Mouse (Mus musculus) common myeloid progenitor, adult 5-6 weeks (primary cell): Measurements from ENCODE around the gene Fam90a1b. TPM values are rescaled to one million over a fixed set of nuclear protein-coding genes. Genes with fewer than 3 reads are reported as not detected.
"Not testable (repeated sequence)": the region's sequence is repeated elsewhere in the genome, so short reads cannot be mapped to it uniquely, and the experiment has no call there.

Experiments used
- ATAC-seq: replicated peaks from 2 replicates; pipeline ENCODE4 v1.8.0; 2016; ENCODE audit warnings: low read depth, mild to moderate bottlenecking, moderate TSS enrichment, inconsistent platforms; ENCODE audit not compliant: poor library complexity, severe bottlenecking
- total RNA-seq: library from RNA; stranded (forward); fragments of 200-1000, 187-1606 nt; gene quantifications from 2 replicates; pipeline ENCODE4 v1.2.3, GENCODE M21; 2017

The Fam90a1b gene
- total RNA-seq: 0.05 TPM in 1 of 2 replicates, not detected in the other

DNA sequence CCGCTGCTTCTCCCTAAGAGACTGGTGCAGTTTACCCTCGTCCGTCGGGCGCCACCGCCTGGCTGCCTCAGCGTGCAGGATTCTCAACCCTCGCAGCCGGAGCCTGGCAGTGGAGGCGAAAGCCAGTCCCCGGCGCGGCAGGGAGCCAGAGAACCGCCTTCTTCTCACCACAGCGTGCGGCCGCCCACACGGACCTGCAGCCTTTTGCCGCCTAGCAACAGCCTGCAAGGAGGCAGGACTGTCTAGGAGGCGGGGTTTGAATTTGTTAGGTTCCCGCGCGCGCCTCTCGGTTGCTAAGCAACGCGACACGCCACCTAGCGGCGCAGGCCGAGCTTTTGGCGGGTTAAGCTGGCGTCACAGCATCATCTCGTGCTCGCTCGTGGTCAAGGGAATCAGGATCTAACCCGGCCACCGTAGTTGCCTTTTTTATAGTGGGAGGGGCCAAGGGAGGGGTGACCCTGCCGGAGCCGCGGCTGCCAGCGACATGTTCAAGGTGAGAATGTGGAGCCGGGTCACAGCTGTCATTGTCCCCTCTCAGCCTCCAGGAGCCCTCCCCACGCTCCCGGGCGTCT lies at the start of gene Fam90a1b, which contains the start of gene Apoo:
TSS of gene Fam90a1b (minus strand) at position 108 of the 572 bp plus-strand sequence.
TSS of gene Apoo (plus strand) at position 448 of the 572 bp plus-strand sequence.
- ATAC-seq: peak; percentile 96

DNA sequence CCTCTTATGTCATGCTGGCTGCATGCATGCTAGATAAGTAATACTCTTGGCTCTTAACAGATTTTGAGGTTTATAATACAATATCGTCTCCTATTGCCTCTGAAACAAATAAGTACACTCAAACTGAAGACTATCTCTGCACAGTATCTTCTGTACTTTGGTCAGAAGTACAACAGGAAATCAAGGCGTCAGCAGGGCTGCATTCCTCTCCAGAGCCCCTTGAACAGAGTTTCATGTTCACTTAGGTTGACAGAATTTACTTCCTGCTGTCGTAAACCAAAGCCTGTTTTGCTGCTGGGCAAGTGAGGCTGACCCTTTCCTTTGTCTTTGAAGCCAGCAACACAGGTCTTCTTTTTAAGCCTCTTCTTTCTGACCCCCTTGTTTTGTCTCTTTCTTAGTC lies 42.4 kb upstream of the Fam90a1b start:
- no peak for ATAC-seq

DNA sequence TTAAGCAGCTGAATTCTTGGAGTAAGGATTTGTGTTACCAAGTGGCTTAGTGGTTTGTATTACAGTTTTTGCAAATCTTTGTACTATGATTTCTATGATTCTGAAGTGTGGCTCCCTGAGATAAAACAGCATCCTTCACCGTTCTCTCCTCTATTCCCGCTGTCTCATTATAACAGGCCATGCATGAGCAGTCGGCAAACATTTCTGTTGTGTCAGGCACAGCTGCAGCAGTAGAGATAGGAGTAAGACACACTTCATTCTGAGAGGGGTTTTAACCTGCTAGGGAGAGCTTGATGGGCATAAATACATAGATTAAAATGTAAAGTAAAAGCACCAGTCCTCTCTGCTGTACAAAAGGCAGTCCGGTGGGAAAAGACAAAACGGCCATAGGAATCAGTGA lies 12.2 kb upstream of the Fam90a1b start:
- ATAC-seq: no peak

DNA sequence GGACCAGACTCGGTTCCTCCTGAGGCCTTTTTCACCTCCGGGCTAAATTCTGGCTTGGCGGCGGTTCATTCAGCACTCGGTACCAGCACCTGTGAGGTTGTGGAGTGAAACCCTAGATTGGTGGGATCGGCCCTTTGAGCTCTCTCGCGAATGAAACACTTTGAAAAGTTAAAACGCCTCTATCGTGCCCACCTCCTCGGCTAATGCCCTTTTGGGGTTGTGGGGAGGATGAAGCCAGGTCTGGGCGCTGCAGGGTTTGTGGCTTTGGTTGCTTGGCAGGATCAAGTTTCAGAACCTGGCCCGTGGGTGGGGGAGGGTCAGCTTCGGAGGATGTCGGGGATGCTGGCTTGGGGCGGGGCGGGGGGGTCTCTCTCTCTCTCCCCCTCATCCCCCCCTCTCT lies 671 bp upstream of the Fam90a1b start:
- ATAC-seq: peak; percentile 7

DNA sequence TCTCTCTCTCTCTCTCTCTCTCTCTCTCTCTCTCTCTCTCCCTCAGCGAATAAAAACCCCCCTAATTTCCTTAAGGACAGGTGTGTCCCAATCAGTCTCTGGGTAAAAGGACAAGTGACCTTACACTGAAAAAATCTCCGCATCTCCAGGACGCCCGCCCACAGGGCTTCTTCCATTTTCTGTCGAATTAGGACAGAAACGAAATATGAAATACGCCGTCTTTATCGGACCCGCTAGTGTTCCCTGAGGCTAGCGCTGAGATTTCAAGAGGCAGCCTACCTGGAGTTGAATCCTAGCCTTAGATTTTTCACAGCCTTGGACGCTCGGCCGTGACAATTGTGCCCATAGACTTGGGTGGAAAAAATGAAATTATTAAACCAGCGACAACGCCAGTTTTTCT lies 548 bp downstream of the Fam90a1b start:
- ATAC-seq: no peak

DNA sequence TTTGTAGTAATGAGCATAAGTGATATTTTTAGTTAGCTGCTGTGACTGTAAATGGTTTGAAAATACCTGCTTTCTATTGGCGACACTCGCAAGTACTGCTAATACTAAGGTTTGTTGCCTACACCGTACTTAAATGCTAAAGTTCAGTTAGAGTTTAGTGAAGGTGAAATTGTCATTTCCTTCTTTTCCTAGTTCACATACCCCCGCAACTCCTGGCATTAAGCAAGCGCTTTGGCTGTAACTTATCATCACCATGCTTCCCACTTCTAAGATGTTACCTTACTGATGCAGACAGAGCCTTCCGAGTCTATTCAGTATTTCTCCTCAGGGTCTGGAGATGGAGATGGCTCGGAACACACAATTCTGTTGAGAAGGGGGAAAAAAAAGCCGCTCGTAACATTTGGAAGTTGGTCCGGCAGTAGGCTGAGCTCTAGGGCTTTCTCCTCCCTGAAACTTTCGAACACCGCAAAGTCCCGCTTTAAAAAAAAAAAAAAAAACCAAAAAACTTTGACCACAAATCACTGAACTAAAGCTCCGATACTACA lies 1.1 kb downstream of the Fam90a1b start:
- no peak for ATAC-seq

DNA sequence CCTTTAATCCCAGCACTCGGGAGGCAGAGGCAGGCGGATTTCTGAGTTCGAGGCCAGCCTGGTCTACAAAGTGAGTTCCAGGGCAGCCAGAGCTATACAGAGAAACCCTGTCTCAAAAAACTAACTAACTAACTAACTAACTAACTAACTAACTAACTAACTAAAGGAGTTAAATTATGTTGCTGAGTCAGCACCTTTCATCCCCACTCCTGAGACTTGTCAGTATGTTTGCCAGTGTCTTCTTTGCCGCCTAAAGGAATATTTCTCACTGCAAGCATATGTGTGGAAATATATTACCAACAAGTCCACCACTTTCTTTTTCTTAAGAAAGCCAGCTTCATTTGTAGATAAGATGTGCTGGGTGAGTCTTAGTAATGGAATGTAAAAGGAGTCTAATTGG lies 22.9 kb downstream of the Fam90a1b start:
- not testable (repeated sequence) for ATAC-seq

DNA sequence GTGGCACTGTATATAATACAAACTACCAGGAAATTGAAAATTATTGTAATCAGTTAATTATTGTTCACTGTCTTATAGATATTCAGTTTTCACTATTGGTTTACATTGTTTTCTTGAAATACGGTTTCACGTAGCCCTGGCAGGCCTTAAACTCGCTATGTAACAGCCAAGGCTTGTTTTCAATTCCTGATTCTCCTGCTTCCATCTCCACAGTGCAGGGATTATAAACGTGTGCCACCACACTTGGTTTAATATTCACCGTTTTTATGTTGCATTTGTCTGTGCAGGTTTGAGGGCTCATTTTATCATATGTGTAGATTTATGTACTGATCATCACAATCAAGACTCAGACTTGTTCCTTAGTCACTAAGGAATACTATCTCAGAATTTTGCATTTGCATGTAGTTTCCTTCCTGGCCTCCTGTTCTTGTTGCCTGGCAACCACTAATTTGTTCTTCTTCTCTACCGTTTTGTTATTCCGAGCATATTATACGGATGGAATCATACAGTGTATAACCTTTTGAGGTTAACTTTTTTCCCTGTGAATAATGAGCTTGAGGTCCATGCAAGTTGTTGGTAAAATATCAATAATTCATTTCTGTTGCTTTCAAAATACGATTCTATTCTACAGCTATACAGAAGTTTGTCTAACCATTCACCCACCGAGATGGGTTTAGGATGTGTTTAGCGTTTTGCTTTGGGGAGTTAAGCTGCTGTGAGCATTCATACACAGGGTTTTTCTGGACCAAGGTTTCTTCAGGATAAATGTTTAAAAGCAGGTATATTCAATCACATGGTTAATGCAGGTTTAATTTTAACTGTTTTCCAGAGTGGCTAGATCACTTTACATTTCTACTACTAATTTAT lies 45.3 kb downstream of the Fam90a1b start:
- no peak for ATAC-seq

Other genes with a start within 250 kb of the Fam90a1b start
- 50.4 and 58.7 TPM in 2 replicates for gene Zfx, start 243.1 kb downstream of the Fam90a1b start, total RNA-seq
- gene Eif2s3x, start 153.9 kb downstream of the Fam90a1b start, total RNA-seq: 195 and 212 TPM in 2 replicates
- gene Klhl15, start 132.2 kb downstream of the Fam90a1b start, total RNA-seq: 10.9 and 13.8 TPM in 2 replicates
- 16.1 and 33.0 TPM in 2 replicates for gene Apoo, start 340 bp upstream of the Fam90a1b start, total RNA-seq
- gene Maged1, start 175.4 kb upstream of the Fam90a1b start, total RNA-seq: 8.2 and 9.8 TPM in 2 replicates